Mouse (Mus musculus): ENCODE measurements at regions not wholly inside any gene's neighbourhood (a gene's known extent, or its start where the extent isn't known, plus 50 kb on each side); places are given as distances from the start of the nearest gene placed in this dataset.
A peak's percentile ranks its signal among the peaks of the same experiment; 100 is the strongest.

GRCm38 (mm10) chr17:15311822-15312221 lies 64.8 kb downstream of the Dll1 start:
- DNase-seq (ENCODE audit: low spot score in 2 of 2), result no peak

DNA sequence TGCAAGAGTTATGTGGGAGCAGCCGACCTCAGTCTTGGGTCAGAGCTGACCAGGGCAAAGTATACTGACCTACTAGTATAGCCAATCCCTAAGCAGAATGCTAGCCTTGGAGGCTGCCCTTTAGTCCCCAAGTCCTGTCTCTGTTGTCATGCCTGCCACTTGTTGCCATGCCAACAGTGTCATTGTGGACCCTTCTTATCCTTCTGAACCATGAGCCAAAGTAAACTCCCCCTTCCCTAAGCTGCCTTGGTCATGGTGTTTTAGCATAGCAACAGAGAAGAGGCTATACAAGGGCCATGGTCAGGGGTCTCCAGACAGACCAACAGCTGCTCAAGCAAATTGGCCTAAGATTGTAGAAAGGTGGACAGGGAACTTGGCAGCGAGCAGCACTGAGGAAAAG lies 66.2 kb downstream of the Dll1 start:
- no peak for DNase-seq (ENCODE audit: low spot score in 2 of 2)

GRCm38 (mm10) chr17:15302110-15302509 lies 74.6 kb downstream of the Dll1 start:
- DNase-seq (ENCODE audit: low spot score in 2 of 2), result peak in 1 of 2 experiments; percentile 22

GRCm38 (mm10) chr17:15299743-15300371 lies 76.8 kb downstream of the Dll1 start:
- DNase-seq (ENCODE audit: low spot score in 2 of 2), result peak; percentile 21 to 23

GRCm38 (mm10) chr17:15294165-15294585 lies 82.5 kb downstream of the Dll1 start:
- no peak for DNase-seq (ENCODE audit: low spot score in 2 of 2)

- no peak for DNase-seq (ENCODE audit: low spot score in 2 of 2)
Observed at GRCm38 (mm10) chr17:15292490-15293070, 84.1 kb downstream of the Dll1 start.

GRCm38 (mm10) chr17:15291626-15292025 lies 85.0 kb downstream of the Dll1 start:
- DNase-seq (ENCODE audit: low spot score in 2 of 2), result no peak

GRCm38 (mm10) chr17:15290326-15290725 lies 86.3 kb downstream of the Dll1 start:
- DNase-seq (ENCODE audit: low spot score in 2 of 2), result no peak

DNA sequence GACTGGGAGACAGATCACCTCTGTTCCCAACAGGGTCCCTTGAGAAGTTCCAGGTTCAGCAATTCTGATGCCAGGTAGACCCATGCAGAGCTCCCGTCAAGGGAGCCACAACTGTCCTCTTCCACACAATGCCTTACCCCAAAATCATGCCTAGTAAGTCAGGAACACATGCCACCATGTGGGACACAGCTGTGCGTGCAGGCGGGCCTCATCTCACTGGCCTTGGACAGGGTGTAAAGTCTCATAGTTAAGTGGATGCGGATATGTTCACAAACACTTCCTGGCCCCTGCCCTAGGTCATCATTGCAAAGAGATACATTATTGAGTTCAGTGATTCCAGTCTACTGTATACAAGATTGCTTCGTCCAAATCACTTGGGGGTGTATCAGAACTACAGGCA lies 87.6 kb downstream of the Dll1 start:
- no peak for DNase-seq (ENCODE audit: low spot score in 2 of 2)

DNA sequence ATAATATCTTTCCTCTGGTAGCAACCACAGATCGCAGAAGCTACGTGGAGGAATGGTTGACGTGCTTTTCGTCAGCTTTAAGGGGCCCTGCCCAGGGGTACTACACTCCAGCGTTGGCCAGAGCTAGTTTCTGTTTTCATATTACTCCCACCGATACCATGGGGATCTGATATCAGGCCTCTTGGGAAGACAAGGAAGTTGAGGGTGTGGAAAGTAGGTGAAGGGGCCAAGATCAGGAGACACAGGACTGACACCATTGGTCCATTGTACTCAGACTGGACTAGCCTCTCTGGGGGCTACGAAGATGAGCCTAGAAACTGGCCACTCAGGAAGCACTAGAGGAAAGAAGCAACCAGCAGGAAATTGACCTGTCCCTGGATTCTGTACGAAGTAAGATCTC lies 88.0 kb downstream of the Dll1 start:
- no peak for DNase-seq (ENCODE audit: low spot score in 2 of 2)

GRCm38 (mm10) chr17:15286596-15286995 lies 90.1 kb downstream of the Dll1 start:
- DNase-seq (ENCODE audit: low spot score in 2 of 2), result no peak

GRCm38 (mm10) chr17:15285399-15286043 lies 91.2 kb downstream of the Dll1 start:
- peak in 1 of 2 experiments; percentile 62 for DNase-seq (ENCODE audit: low spot score in 2 of 2)

DNA sequence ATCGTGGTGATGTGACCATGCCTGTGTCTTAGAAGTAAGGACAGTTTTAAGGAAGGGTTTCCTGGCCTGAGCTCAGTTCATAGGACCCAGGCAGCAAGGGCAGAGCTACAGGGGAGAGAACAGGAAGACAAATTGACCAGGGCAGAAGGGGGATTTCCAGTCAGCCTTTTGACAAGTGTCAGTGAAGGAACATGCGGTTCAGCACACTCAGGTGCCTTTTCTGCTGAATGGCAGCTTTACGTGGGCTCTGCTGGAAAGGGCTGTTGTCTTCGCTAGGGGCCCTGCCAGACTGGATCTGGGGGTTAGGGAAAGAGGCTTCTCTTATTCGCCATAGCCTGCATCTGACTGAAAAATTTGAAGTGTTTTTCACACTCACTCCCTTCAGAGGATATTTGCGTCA lies 106.8 kb downstream of the Dll1 start:
- DNase-seq (ENCODE audit: low spot score in 2 of 2), result no peak

DNA sequence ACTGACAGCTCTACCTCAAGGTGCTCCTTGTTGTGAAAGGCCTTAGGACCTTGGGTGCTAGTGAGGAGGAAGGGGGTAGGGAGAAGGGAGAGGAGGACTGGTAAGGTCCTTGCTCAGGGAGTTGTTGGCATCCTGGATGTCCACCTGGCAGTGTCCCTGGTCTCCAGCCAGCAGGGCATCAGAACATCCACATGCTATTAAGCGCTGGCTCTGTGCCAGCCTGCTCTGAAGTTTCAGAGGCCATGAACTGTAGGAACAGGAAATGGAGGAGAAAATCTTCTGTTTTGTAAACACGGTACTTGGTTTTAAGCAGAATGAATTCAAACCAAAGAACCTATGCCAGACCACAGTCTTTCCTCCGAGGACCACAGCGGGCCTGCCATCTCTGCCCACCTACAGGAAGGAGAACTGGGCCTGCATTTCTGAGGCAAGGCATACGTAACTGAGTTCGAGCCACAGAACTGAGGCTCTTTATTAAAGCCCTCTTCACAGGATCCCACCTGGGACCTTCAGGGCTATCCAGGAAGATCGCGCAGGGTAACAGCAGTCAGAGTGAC lies 107.5 kb downstream of the Dll1 start:
- no peak for DNase-seq (ENCODE audit: low spot score in 2 of 2)

GRCm38 (mm10) chr17:15267721-15268120 lies 109.0 kb downstream of the Dll1 start:
- no peak for DNase-seq (ENCODE audit: low spot score in 2 of 2)

- peak in 1 of 2 experiments; percentile 7 for DNase-seq (ENCODE audit: low spot score in 2 of 2)
Observed at GRCm38 (mm10) chr17:15259427-15260101, 117.1 kb downstream of the Dll1 start.

DNA sequence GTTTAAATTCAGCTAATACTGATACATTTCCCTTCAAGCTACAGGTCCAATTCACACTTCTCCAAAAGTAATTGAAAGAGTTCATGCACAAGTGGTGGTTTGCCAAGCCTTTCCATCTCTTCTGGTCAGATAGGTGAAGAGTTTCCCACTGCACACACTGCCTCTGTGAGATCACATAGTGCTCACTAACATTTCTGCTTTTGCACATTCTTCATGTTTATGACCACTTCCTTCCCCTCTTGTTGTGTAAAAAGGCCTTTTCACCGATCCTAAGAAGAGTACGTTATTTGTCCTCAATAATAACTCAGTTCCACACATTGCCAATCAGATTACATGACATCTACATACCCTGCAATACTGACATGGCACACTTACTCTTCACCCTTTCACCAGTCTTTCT lies 120.8 kb downstream of the Dll1 start:
- DNase-seq (ENCODE audit: low spot score in 2 of 2), result no peak

DNA sequence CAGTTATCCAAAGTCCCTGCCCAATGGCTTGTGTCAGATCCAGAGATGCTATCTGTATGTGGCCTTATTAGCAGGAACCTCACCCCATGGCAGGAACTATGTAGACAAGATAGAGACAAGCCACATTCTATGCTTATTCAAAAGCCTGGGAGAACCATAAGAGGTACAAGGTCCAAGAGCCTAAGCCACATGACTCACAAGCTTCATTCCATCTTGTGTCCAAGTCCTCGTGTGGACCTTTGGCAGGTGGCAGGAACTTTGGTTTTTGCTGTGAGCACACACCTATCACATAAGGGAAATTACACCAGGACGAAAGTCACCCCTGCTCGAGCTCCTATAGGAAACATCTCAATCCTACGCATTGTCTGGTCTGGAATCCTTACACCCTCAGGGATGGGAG lies 122.9 kb downstream of the Dll1 start:
- DNase-seq (ENCODE audit: low spot score in 2 of 2), result no peak

DNA sequence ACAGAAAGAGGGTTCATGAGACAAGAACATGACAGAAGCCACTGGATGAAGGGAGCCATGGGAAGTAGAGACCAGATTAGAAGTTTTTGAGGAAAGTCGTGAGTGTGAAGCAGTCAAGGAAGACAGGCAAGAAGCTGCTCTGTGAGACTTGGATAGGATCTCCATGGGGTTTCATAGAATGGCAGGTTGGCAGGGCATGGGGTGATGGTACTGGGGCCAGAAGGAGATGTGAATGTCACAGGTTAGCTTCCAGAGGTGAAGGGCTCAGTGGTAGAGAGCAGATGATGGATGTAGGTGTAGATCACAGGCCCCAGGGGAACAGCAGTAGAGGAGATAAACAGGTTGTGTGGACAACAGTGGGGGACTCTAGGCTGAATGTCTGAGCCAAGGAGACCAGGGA lies 123.4 kb downstream of the Dll1 start:
- DNase-seq (ENCODE audit: low spot score in 2 of 2), result no peak

DNA sequence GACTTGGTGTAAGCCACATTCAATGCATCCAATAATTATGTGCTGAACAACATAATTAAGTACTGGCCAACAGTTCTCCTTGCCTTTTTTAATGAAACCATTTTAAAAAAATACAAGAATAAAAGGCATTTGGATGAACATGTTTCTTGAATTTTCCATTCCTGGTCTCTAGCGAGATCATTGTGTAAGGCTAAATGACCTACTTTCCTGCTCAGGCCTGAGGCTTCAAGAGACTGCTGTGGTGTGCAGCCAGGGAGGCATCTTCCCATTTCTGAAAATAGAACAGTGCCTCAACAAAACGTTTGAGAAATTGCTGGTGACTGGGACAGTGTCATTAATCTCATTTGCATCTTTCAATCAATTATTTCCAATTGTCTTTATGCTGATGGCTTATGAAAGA lies 124.5 kb downstream of the Dll1 start:
- no peak for DNase-seq (ENCODE audit: low spot score in 2 of 2)

DNA sequence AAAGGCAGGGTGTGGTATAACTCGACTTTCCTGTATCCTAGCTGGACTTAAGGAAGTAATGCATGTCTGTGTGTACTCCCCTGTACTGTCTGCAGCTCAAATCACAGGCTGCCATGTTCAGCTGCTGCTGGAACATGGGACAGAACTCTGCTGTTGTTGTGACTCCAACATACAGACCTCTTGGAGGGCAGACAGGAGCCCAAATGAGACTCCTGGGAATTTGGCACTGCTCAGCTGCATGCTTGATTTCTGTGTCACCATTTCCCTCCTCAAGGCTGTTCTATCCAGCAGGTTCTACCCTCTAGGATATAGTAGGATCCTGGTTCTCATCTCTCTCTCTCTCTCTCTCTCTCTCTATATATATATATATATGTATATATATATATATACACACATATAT lies 125.0 kb downstream of the Dll1 start:
- no peak for DNase-seq (ENCODE audit: low spot score in 2 of 2)

DNA sequence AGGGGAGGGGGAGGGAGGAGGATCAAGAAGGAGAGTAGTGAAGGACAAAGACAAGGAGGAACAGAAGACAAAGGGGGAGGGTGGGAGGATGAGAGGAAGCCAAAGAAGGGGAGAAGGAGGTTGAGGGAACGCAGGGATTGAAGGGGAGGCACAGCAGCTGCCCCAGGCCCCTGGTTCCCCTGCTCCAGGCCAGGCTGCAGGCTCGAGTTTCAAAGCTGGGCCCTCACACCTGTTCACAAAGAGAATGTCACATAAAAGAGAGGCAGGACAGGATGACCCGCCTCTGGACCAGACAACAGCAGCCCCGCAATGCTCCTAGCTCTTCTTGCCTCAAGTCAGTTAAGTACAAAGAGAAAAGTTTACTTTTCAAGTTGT lies 128.3 kb downstream of the Dll1 start:
- no peak for DNase-seq (ENCODE audit: low spot score in 2 of 2)
